25 mouse cellular contexts compared by ENCODE assay signal in genomic region chr9:40141544-40141943, GRCm38 (mm10). TPM values are rescaled to one million over a fixed set of nuclear protein-coding genes. Genes with fewer than 3 reads are reported as not detected.
DNase-seq lines count a peak whose midpoint lies in the region; ATAC-seq lines count a peak whose summit lies in the region.
"Had no signal": no experiment of that assay in that cellular context is flagged by ENCODE, and none has a peak within 500 bp of the region (broad histone marks: within the 10 kb centered on the region; RNA-seq: fewer than 3 reads in every experiment).

No protein-coding gene starts in this region.

- peak; percentile 74 for ATAC-seq in hindbrain, embryonic 16.5 days
- ATAC-seq in neural tube, embryonic 14.5 days (ENCODE audit: low read depth), result peak; percentile 44; the same call in 1 of the 2 replicates
- ATAC-seq: forebrain, embryonic 14.5 days; forebrain, embryonic 16.5 days had no signal

- DNase-seq in hindbrain, embryonic 10.5 days (ENCODE audit: low spot score), result no peak
- DNase-seq in neural tube, embryonic 10.5 days (ENCODE audit: extremely low spot score, low spot score), result no peak
- DNase-seq in ovary, postnatal 10 days (ENCODE audit: low spot score), result no peak
- DNase-seq: adrenal gland, adult 2 months; adrenal gland, postnatal 10 days; adrenal gland, postnatal 25 days; cerebellum, adult 11 months; cerebellum, adult 18-20 months; cerebellum, adult 8-10 months; cerebellum, adult 9-11 months; cerebellum, postnatal 14 days; cerebellum, postnatal 36 days; embryo, embryonic 11 days had no signal

- H3K4me1 ChIP-seq in hindbrain, embryonic 16.5 days (ENCODE audit: control insufficient read depth, insufficient read depth, low read depth, low read length), result no peaks in the 10 kb centered on the region
- no peaks in the 10 kb centered on the region for H3K4me1 ChIP-seq in hindbrain, embryonic 10.5 days (replicated peaks)
- H3K4me1 ChIP-seq in neural tube, embryonic 14.5 days (ENCODE audit: control insufficient read depth, insufficient read depth, low read length), result no peaks in the 10 kb centered on the region
- H3K4me1 ChIP-seq: embryonic facial prominence, embryonic 13.5 days; embryonic facial prominence, embryonic 15.5 days; forebrain, embryonic 10.5 days; forebrain, embryonic 12.5 days had no signal

- H3K9ac ChIP-seq in hindbrain, embryonic 16.5 days (ENCODE audit: low read depth, low read length), result no peak overlapping the region
- H3K9ac ChIP-seq in neural tube, embryonic 14.5 days (replicated peaks; ENCODE audit: low read depth, low read length), result no peak overlapping the region
- H3K9ac ChIP-seq: embryonic facial prominence, embryonic 13.5 days; embryonic facial prominence, embryonic 15.5 days; forebrain, embryonic 12.5 days had no signal

- no peak overlapping the region for H3K27ac ChIP-seq in hindbrain, embryonic 16.5 days (ENCODE audit: low read depth, low read length)
- no peak overlapping the region for H3K27ac ChIP-seq in hindbrain, embryonic 10.5 days
- H3K27ac ChIP-seq in neural tube, embryonic 14.5 days (ENCODE audit: low read depth, low read length), result no peak overlapping the region
- H3K27ac ChIP-seq: embryonic facial prominence, embryonic 13.5 days; embryonic facial prominence, embryonic 15.5 days; forebrain, embryonic 10.5 days; forebrain, embryonic 12.5 days had no signal

- H3K9me3 ChIP-seq in hindbrain, embryonic 16.5 days (ENCODE audit: control insufficient read depth, low read length), result no peaks in the 10 kb centered on the region
- H3K9me3 ChIP-seq in hindbrain, embryonic 10.5 days, result no peaks in the 10 kb centered on the region
- H3K9me3 ChIP-seq in neural tube, embryonic 14.5 days (ENCODE audit: control insufficient read depth, low read length), result no peaks in the 10 kb centered on the region
- H3K9me3 ChIP-seq: embryonic facial prominence, embryonic 13.5 days; embryonic facial prominence, embryonic 15.5 days; forebrain, embryonic 10.5 days; forebrain, embryonic 12.5 days had no signal

- H3K36me3 ChIP-seq in hindbrain, embryonic 16.5 days (ENCODE audit: control insufficient read depth, insufficient read depth, low read length), result no peaks in the 10 kb centered on the region
- no peaks in the 10 kb centered on the region for H3K36me3 ChIP-seq in hindbrain, embryonic 10.5 days
- H3K36me3 ChIP-seq in neural tube, embryonic 14.5 days (ENCODE audit: control insufficient read depth, insufficient read depth, low read length), result no peaks in the 10 kb centered on the region
- H3K36me3 ChIP-seq: embryonic facial prominence, embryonic 13.5 days; embryonic facial prominence, embryonic 15.5 days; forebrain, embryonic 10.5 days; forebrain, embryonic 12.5 days had no signal

- no peak overlapping the region for H3K4me3 ChIP-seq in hindbrain, embryonic 16.5 days (ENCODE audit: low read length)
- no peak overlapping the region for H3K4me3 ChIP-seq in hindbrain, embryonic 10.5 days
- H3K4me3 ChIP-seq in neural tube, embryonic 14.5 days (ENCODE audit: low read depth, low read length), result no peak overlapping the region
- H3K4me3 ChIP-seq: embryonic facial prominence, embryonic 13.5 days; embryonic facial prominence, embryonic 15.5 days; erythroblast, embryonic 14.5 days; forebrain, embryonic 10.5 days; forebrain, embryonic 12.5 days had no signal

- H3K27me3 ChIP-seq in hindbrain, embryonic 16.5 days (replicated peaks; ENCODE audit: control insufficient read depth, insufficient read depth, low read length), result no peaks in the 10 kb centered on the region
- H3K27me3 ChIP-seq in hindbrain, embryonic 10.5 days (ENCODE audit: insufficient read depth, poor library complexity, severe bottlenecking), result no peaks in the 10 kb centered on the region
- H3K27me3 ChIP-seq in neural tube, embryonic 14.5 days (ENCODE audit: control insufficient read depth, insufficient read depth, low read length), result no peaks in the 10 kb centered on the region
- H3K27me3 ChIP-seq: embryonic facial prominence, embryonic 13.5 days; embryonic facial prominence, embryonic 15.5 days; forebrain, embryonic 12.5 days had no signal

- no peak overlapping the region for H3K4me2 ChIP-seq in hindbrain, embryonic 16.5 days (ENCODE audit: low read length)
- H3K4me2 ChIP-seq in neural tube, embryonic 14.5 days (ENCODE audit: low read depth, low read length), result no peak overlapping the region
- H3K4me2 ChIP-seq: embryonic facial prominence, embryonic 13.5 days; embryonic facial prominence, embryonic 15.5 days; forebrain, embryonic 12.5 days had no signal

- 62% methylated on average over 1 of the region's 1 CpGs for WGBS in hindbrain, embryonic 16.5 days
- 70% methylated on average over 1 of the region's 1 CpGs for WGBS in hindbrain, embryonic 10.5 days
- WGBS in neural tube, embryonic 14.5 days, result 55% methylated on average over 1 of the region's 1 CpGs

RNA-seq across cellular contexts. Expression of gene Tmem225, which starts 6.4 kb away (rescaled TPM):
- not detected in 2 replicates for polyA plus RNA-seq in hindbrain, embryonic 16.5 days (2015; fragmentation: Nextera tagmentation; extraction: Ambion mirVana)
- polyA plus RNA-seq in hindbrain, embryonic 10.5 days (2016; fragmentation: Nextera tagmentation; extraction: Ambion mirVana), result not detected in 2 replicates
- not detected in 2 replicates for polyA plus RNA-seq in neural tube, embryonic 14.5 days (2014; fragmentation: Nextera tagmentation; extraction: Ambion mirVana)
- polyA plus RNA-seq: adrenal gland, adult 2 months; brain, embryonic 14.5 days; C2C12; embryonic facial prominence, embryonic 11.5 days; embryonic facial prominence, embryonic 13.5 days; embryonic facial prominence, embryonic 15.5 days; erythroblast, embryonic 14.5 days; forebrain, embryonic 10.5 days; forebrain, embryonic 12.5 days; forebrain, embryonic 14.5 days; forebrain, embryonic 16.5 days had no signal

RNA-seq across cellular contexts. Expression of gene Olfr985, which starts 11.6 kb away (rescaled TPM):
- polyA plus RNA-seq in hindbrain, embryonic 16.5 days (2015; fragmentation: Nextera tagmentation; extraction: Ambion mirVana), result not detected in 2 replicates
- polyA plus RNA-seq in hindbrain, embryonic 10.5 days (2016; fragmentation: Nextera tagmentation; extraction: Ambion mirVana), result not detected in 2 replicates
- not detected in 2 replicates for polyA plus RNA-seq in neural tube, embryonic 14.5 days (2014; fragmentation: Nextera tagmentation; extraction: Ambion mirVana)
- polyA plus RNA-seq: adrenal gland, adult 2 months; C2C12; embryonic facial prominence, embryonic 11.5 days; embryonic facial prominence, embryonic 13.5 days; embryonic facial prominence, embryonic 15.5 days; erythroblast, embryonic 14.5 days; forebrain, embryonic 10.5 days; forebrain, embryonic 12.5 days; forebrain, embryonic 14.5 days; forebrain, embryonic 16.5 days had no signal

RNA-seq across cellular contexts. Expression of gene Olfr984, which starts 27.5 kb away (rescaled TPM):
- polyA plus RNA-seq in hindbrain, embryonic 16.5 days (2015; fragmentation: Nextera tagmentation; extraction: Ambion mirVana), result not detected in 2 replicates
- polyA plus RNA-seq in hindbrain, embryonic 10.5 days (2016; fragmentation: Nextera tagmentation; extraction: Ambion mirVana), result 0.04 TPM in 1 of 2 replicates, not detected in the other
- not detected in 2 replicates for polyA plus RNA-seq in neural tube, embryonic 14.5 days (2014; fragmentation: Nextera tagmentation; extraction: Ambion mirVana)
- polyA plus RNA-seq: adrenal gland, adult 2 months; brain, embryonic 14.5 days; C2C12; embryonic facial prominence, embryonic 11.5 days; embryonic facial prominence, embryonic 13.5 days; embryonic facial prominence, embryonic 15.5 days; erythroblast, embryonic 14.5 days; forebrain, embryonic 10.5 days; forebrain, embryonic 12.5 days; forebrain, embryonic 14.5 days; forebrain, embryonic 16.5 days had no signal

RNA-seq across cellular contexts. Expression of gene Olfr986, which starts 39.2 kb away (rescaled TPM):
- polyA plus RNA-seq in hindbrain, embryonic 16.5 days (2015; fragmentation: Nextera tagmentation; extraction: Ambion mirVana), result 0.08 TPM in 1 of 2 replicates, not detected in the other
- polyA plus RNA-seq in hindbrain, embryonic 10.5 days (2016; fragmentation: Nextera tagmentation; extraction: Ambion mirVana), result not detected in 2 replicates
- 0.10 TPM in 1 of 2 replicates, not detected in the other for polyA plus RNA-seq in neural tube, embryonic 14.5 days (2014; fragmentation: Nextera tagmentation; extraction: Ambion mirVana)
- polyA plus RNA-seq: adrenal gland, adult 2 months; brain, embryonic 14.5 days; C2C12; embryonic facial prominence, embryonic 11.5 days; embryonic facial prominence, embryonic 13.5 days; embryonic facial prominence, embryonic 15.5 days; erythroblast, embryonic 14.5 days; forebrain, embryonic 10.5 days; forebrain, embryonic 12.5 days; forebrain, embryonic 14.5 days; forebrain, embryonic 16.5 days had no signal

RNA-seq across cellular contexts. Expression of gene Olfr983, which starts 48.1 kb away (rescaled TPM):
- not detected in 2 replicates for polyA plus RNA-seq in hindbrain, embryonic 16.5 days (2015; fragmentation: Nextera tagmentation; extraction: Ambion mirVana)
- polyA plus RNA-seq in hindbrain, embryonic 10.5 days (2016; fragmentation: Nextera tagmentation; extraction: Ambion mirVana), result not detected in 2 replicates
- not detected in 2 replicates for polyA plus RNA-seq in neural tube, embryonic 14.5 days (2014; fragmentation: Nextera tagmentation; extraction: Ambion mirVana)
- polyA plus RNA-seq: adrenal gland, adult 2 months; brain, embryonic 14.5 days; C2C12; embryonic facial prominence, embryonic 11.5 days; embryonic facial prominence, embryonic 13.5 days; embryonic facial prominence, embryonic 15.5 days; erythroblast, embryonic 14.5 days; forebrain, embryonic 10.5 days; forebrain, embryonic 12.5 days; forebrain, embryonic 14.5 days; forebrain, embryonic 16.5 days had no signal
